Mouse (Mus musculus): ENCODE data around the gene Aipl1. TPM values are rescaled to one million over a fixed set of nuclear protein-coding genes. Genes with fewer than 3 reads are reported as not detected.

Aipl1 gene
- polyA plus RNA-seq, 1 experiment from 2014 or later, result 0.40 TPM

GRCm38 (mm10) chr11:72049171-72049759, 12.0 kb upstream of the Aipl1 start:
- Histone ChIP-seq H3K9ac (no peak overlapping the region), H3K9me3 (replicated peaks) (no peaks in the 10 kb centered on the region), H3K27me3 (peaks cover 34% of the 10 kb centered on the region), H3K27ac (no peak overlapping the region), H3K36me3 (peaks cover 25% of the 10 kb centered on the region), H3K4me3 (no peak overlapping the region), H3K4me2 (replicated peaks) (no peak overlapping the region), H3K4me1 (peaks cover 18% of the 10 kb centered on the region)
- WGBS, result 71% methylated on average over 8 of the region's 8 CpGs
- ATAC-seq (ENCODE audit: low FRiP score), result no peak

- WGBS, result 49% methylated on average over 6 of the region's 6 CpGs
- no peaks in the 10 kb centered on the region for H3K9me3 ChIP-seq (replicated peaks)
- no peak overlapping the region for H3K9ac ChIP-seq
- H3K27me3 ChIP-seq, result peaks cover 34% of the 10 kb centered on the region
- H3K27ac ChIP-seq, result no peak overlapping the region
- no peak overlapping the region for H3K4me3 ChIP-seq
- peaks cover 23% of the 10 kb centered on the region for H3K4me1 ChIP-seq
- ATAC-seq (ENCODE audit: low FRiP score), result no peak
- no peak overlapping the region for H3K4me2 ChIP-seq (replicated peaks)
- peaks cover 25% of the 10 kb centered on the region for H3K36me3 ChIP-seq
Observed at GRCm38 (mm10) chr11:72048730-72049129, 11.4 kb upstream of the Aipl1 start.

GRCm38 (mm10) chr11:72044231-72044630, 6.9 kb upstream of the Aipl1 start:
- peaks cover 2% of the 10 kb centered on the region for H3K27me3 ChIP-seq
- H3K4me3 ChIP-seq, result no peak overlapping the region
- no peak overlapping the region for H3K27ac ChIP-seq
- 95% methylated on average over 3 of the region's 3 CpGs for WGBS
- no peak overlapping the region for H3K9ac ChIP-seq
- no peaks in the 10 kb centered on the region for H3K9me3 ChIP-seq (replicated peaks)
- ATAC-seq (ENCODE audit: low FRiP score), result no peak
- peaks cover 39% of the 10 kb centered on the region for H3K4me1 ChIP-seq
- H3K4me2 ChIP-seq (replicated peaks), result peak overlapping the region; percentile 88
- peaks cover 25% of the 10 kb centered on the region for H3K36me3 ChIP-seq

- peak overlapping the region; percentile 88 for H3K4me2 ChIP-seq (replicated peaks)
- peak overlapping the region; percentile 59 for H3K4me3 ChIP-seq
- peak overlapping the region; percentile 72 for H3K9ac ChIP-seq
- H3K9me3 ChIP-seq (replicated peaks), result no peaks in the 10 kb centered on the region
- no peak overlapping the region for H3K27ac ChIP-seq
- 0 out of 2 replicates have a peak, but pooled peaks have one; percentile 3 for ATAC-seq (ENCODE audit: low FRiP score)
- peaks cover 49% of the 10 kb centered on the region for H3K4me1 ChIP-seq
- no peaks in the 10 kb centered on the region for H3K27me3 ChIP-seq
- peaks cover 25% of the 10 kb centered on the region for H3K36me3 ChIP-seq
- 1% methylated on average over 14 of the region's 14 CpGs for WGBS
Observed at GRCm38 (mm10) chr11:72042631-72043030, 5.3 kb upstream of the Aipl1 start.

GRCm38 (mm10) chr11:72041768-72042607, 4.7 kb upstream of the Aipl1 start, which contains the start of gene Pimreg:
TSS of gene Pimreg (plus strand) at chr11:72042032.
- H3K27ac ChIP-seq, result peak within 1 kb of the TSS; percentile 77
- peaks cover 51% of the 10 kb centered on the region for H3K4me1 ChIP-seq
- peak; percentile 91 for ATAC-seq (ENCODE audit: low FRiP score)
- no peaks in the 10 kb centered on the region for H3K9me3 ChIP-seq (replicated peaks)
- peaks cover 4% of the 10 kb centered on the region; the same call in 1 of the 2 replicates for H3K27me3 ChIP-seq
- peak within 1 kb of the TSS; percentile 72 for H3K9ac ChIP-seq
- WGBS, result 1% methylated on average over 52 of the region's 52 CpGs
- H3K4me3 ChIP-seq, result peak within 1 kb of the TSS; percentile 59
- peak within 1 kb of the TSS; percentile 88 for H3K4me2 ChIP-seq (replicated peaks)
- H3K36me3 ChIP-seq, result peaks cover 25% of the 10 kb centered on the region

- peaks cover 51% of the 10 kb centered on the region for H3K4me1 ChIP-seq
- no peak overlapping the region for H3K27ac ChIP-seq
- H3K4me2 ChIP-seq (replicated peaks), result peak overlapping the region; percentile 88
- H3K36me3 ChIP-seq, result peaks cover 20% of the 10 kb centered on the region
- H3K9ac ChIP-seq, result peak overlapping the region; percentile 65; the same call in 1 of the 2 replicates
- 17% methylated on average over 6 of the region's 6 CpGs for WGBS
- no peaks in the 10 kb centered on the region for H3K9me3 ChIP-seq (replicated peaks)
- peaks cover 4% of the 10 kb centered on the region; the same call in 1 of the 2 replicates for H3K27me3 ChIP-seq
- H3K4me3 ChIP-seq, result peak overlapping the region; percentile 59
- no peak for ATAC-seq (ENCODE audit: low FRiP score)
Observed at GRCm38 (mm10) chr11:72041290-72041767, 4.0 kb upstream of the Aipl1 start.

GRCm38 (mm10) chr11:72039599-72040386, 2.5 kb upstream of the Aipl1 start:
- H3K27ac ChIP-seq, result no peak overlapping the region
- 0 out of 2 replicates have a peak overlapping the region, but pooled peaks have one; percentile 24 for H3K9ac ChIP-seq
- peaks cover 5% of the 10 kb centered on the region; the same call in 1 of the 2 replicates for H3K36me3 ChIP-seq
- H3K9me3 ChIP-seq (replicated peaks), result no peaks in the 10 kb centered on the region
- H3K27me3 ChIP-seq, result peaks cover 4% of the 10 kb centered on the region; the same call in 1 of the 2 replicates
- WGBS, result 30% methylated on average over 16 of the region's 16 CpGs
- ATAC-seq (ENCODE audit: low FRiP score), result no peak
- no peak overlapping the region for H3K4me3 ChIP-seq
- H3K4me1 ChIP-seq, result peaks cover 50% of the 10 kb centered on the region
- H3K4me2 ChIP-seq (replicated peaks), result peak overlapping the region; percentile 8; the same call in 1 of the 2 replicates

GRCm38 (mm10) chr11:72037996-72038395, 687 bp upstream of the Aipl1 start:
- under 1% methylated on average over 4 of the region's 4 CpGs for WGBS
- H3K4me1 ChIP-seq, result peaks cover 33% of the 10 kb centered on the region
- no peak overlapping the region for H3K27ac ChIP-seq
- no peak overlapping the region for H3K4me3 ChIP-seq
- ATAC-seq (ENCODE audit: low FRiP score), result no peak
- no peaks in the 10 kb centered on the region for H3K36me3 ChIP-seq
- no peak overlapping the region for H3K9ac ChIP-seq
- H3K27me3 ChIP-seq, result peaks cover 4% of the 10 kb centered on the region; the same call in 1 of the 2 replicates
- no peaks in the 10 kb centered on the region for H3K9me3 ChIP-seq (replicated peaks)
- no peak overlapping the region for H3K4me2 ChIP-seq (replicated peaks)

- Histone ChIP-seq H3K4me1 (peaks cover 2% of the 10 kb centered on the region; the same call in 1 of the 2 replicates), H3K4me2 (replicated peaks) (no peak overlapping the region), H3K9ac (no peak overlapping the region), H3K27me3 (peaks cover 19% of the 10 kb centered on the region), H3K9me3 (replicated peaks) (no peaks in the 10 kb centered on the region), H3K27ac (no peak overlapping the region), H3K36me3 (no peaks in the 10 kb centered on the region), H3K4me3 (no peak overlapping the region)
- no peak for ATAC-seq (ENCODE audit: low FRiP score)
- WGBS, result 86% methylated on average over 3 of the region's 3 CpGs
Observed at GRCm38 (mm10) chr11:72032589-72032988, 4.7 kb downstream of the Aipl1 start.

GRCm38 (mm10) chr11:72032091-72032490, 5.2 kb downstream of the Aipl1 start:
- 74% methylated on average over 4 of the region's 4 CpGs for WGBS
- H3K27ac ChIP-seq, result no peak overlapping the region
- H3K4me3 ChIP-seq, result no peak overlapping the region
- H3K9me3 ChIP-seq (replicated peaks), result no peaks in the 10 kb centered on the region
- ATAC-seq (ENCODE audit: low FRiP score), result no peak
- no peak overlapping the region for H3K9ac ChIP-seq
- H3K27me3 ChIP-seq, result peaks cover 16% of the 10 kb centered on the region
- no peaks in the 10 kb centered on the region for H3K4me1 ChIP-seq
- H3K36me3 ChIP-seq, result no peaks in the 10 kb centered on the region
- no peak overlapping the region for H3K4me2 ChIP-seq (replicated peaks)

- Histone ChIP-seq H3K4me1 (no peaks in the 10 kb centered on the region), H3K4me3 (no peak overlapping the region), H3K4me2 (replicated peaks) (no peak overlapping the region), H3K36me3 (no peaks in the 10 kb centered on the region), H3K9ac (no peak overlapping the region), H3K9me3 (replicated peaks) (no peaks in the 10 kb centered on the region), H3K27me3 (peaks cover 15% of the 10 kb centered on the region), H3K27ac (no peak overlapping the region)
- no peak for ATAC-seq (ENCODE audit: low FRiP score)
- 90% methylated on average over 7 of the region's 7 CpGs for WGBS
Observed at GRCm38 (mm10) chr11:72031353-72031752, 6.0 kb downstream of the Aipl1 start.

Data from hindbrain, embryonic 12.5 days (tissue).